Mouse (Mus musculus): ENCODE results near the gene Slc1a6. TPM values are rescaled to one million over a fixed set of nuclear protein-coding genes. Genes with fewer than 3 reads are reported as not detected.

Gene Slc1a6
- polyA plus RNA-seq, 1 experiment from 2014 or later = 0.45 TPM

GRCm38 (mm10) chr10:78852066-78852465, 71.8 kb downstream of the Slc1a6 start, which contains the start of gene Olfr1356:
Gene Olfr1356, minus strand, starts transcription at chr10:78852166.
- Histone ChIP-seq H3K9me3 (ENCODE audit: control insufficient read depth, low read length) (no peaks in the 10 kb centered on the region), H3K27ac (ENCODE audit: low read depth, low read length) (no peak within 1 kb of the TSS), H3K4me3 (ENCODE audit: low read depth, low read length) (no peak within 1 kb of the TSS), H3K36me3 (ENCODE audit: control insufficient read depth, insufficient read depth, low read length) (no peaks in the 10 kb centered on the region), H3K4me1 (replicated peaks; ENCODE audit: control insufficient read depth, insufficient read depth, low read length) (no peaks in the 10 kb centered on the region), H3K27me3 (replicated peaks; ENCODE audit: control insufficient read depth, insufficient read depth, low read length) (no peaks in the 10 kb centered on the region), H3K9ac (ENCODE audit: low read depth, low read length) (no peak within 1 kb of the TSS), H3K4me2 (no peak within 1 kb of the TSS)
- 74% methylated on average over 2 of the region's 2 CpGs for WGBS
- ATAC-seq (replicated peaks; ENCODE audit: low FRiP score) (no peak), DNase-seq (ENCODE audit: low spot score) (no peak)

Other genes with a start within 250 kb of the Slc1a6 start
- 22.1 and 24.0 TPM in 2 replicates for gene Ilvbl, start 206.2 kb upstream of the Slc1a6 start, polyA plus RNA-seq (2014; fragmentation: Nextera tagmentation; extraction: Ambion mirVana)
- 6.6 and 8.2 TPM in 2 replicates for gene Syde1, start 188.5 kb upstream of the Slc1a6 start, polyA plus RNA-seq (2014; fragmentation: Nextera tagmentation; extraction: Ambion mirVana)
- not detected in 2 replicates for gene Olfr1357, start 162.4 kb upstream of the Slc1a6 start, polyA plus RNA-seq (2014; fragmentation: Nextera tagmentation; extraction: Ambion mirVana)
- gene Casp14, start 62.2 kb upstream of the Slc1a6 start, polyA plus RNA-seq (2014; fragmentation: Nextera tagmentation; extraction: Ambion mirVana) = not detected in 2 replicates
- not detected in 2 replicates for gene Ccdc105, start 27.4 kb upstream of the Slc1a6 start, polyA plus RNA-seq (2014; fragmentation: Nextera tagmentation; extraction: Ambion mirVana)
- not detected in 2 replicates for gene Olfr1356, start 71.7 kb downstream of the Slc1a6 start, polyA plus RNA-seq (2014; fragmentation: Nextera tagmentation; extraction: Ambion mirVana)
- not detected in 2 replicates for gene Olfr1355, start 95.0 kb downstream of the Slc1a6 start, polyA plus RNA-seq (2014; fragmentation: Nextera tagmentation; extraction: Ambion mirVana)
- gene Olfr1354, start 132.7 kb downstream of the Slc1a6 start, polyA plus RNA-seq (2014; fragmentation: Nextera tagmentation; extraction: Ambion mirVana) = not detected in 2 replicates
- not detected in 2 replicates for gene Olfr8, start 170.1 kb downstream of the Slc1a6 start, polyA plus RNA-seq (2014; fragmentation: Nextera tagmentation; extraction: Ambion mirVana)
- gene Olfr1353, start 182.8 kb downstream of the Slc1a6 start, polyA plus RNA-seq (2014; fragmentation: Nextera tagmentation; extraction: Ambion mirVana) = not detected in 2 replicates
- gene Olfr1352, start 200.6 kb downstream of the Slc1a6 start, polyA plus RNA-seq (2014; fragmentation: Nextera tagmentation; extraction: Ambion mirVana) = not detected in 2 replicates
- not detected in 2 replicates for gene Olfr1351, start 232.0 kb downstream of the Slc1a6 start, polyA plus RNA-seq (2014; fragmentation: Nextera tagmentation; extraction: Ambion mirVana)
- not detected in 2 replicates for gene Olfr57, start 248.2 kb downstream of the Slc1a6 start, polyA plus RNA-seq (2014; fragmentation: Nextera tagmentation; extraction: Ambion mirVana)